Mouse (Mus musculus) kidney, embryonic 15.5 days (tissue): ENCODE measurements around the gene Arl6. TPM values are rescaled to one million over a fixed set of nuclear protein-coding genes. Genes with fewer than 3 reads are reported as not detected.

ENCODE experiments used
- polyA plus RNA-seq: library from polyadenylated mRNA; unstranded; fragments of >200 nt; fragmentation: Nextera tagmentation; extraction: Ambion mirVana; gene quantifications from 2 replicates; pipeline ENCODE4 v1.2.1, GENCODE M21; 2015

Gene Arl6
- polyA plus RNA-seq, 1 experiment from 2014 or later: 37.9 TPM

Other genes starting within 250 kb of the Arl6 start
- gene Gabrr3, start 232.1 kb downstream of the Arl6 start, polyA plus RNA-seq: not detected in 2 replicates
- gene Riox2, start 167.6 kb downstream of the Arl6 start, polyA plus RNA-seq: 36.9 and 39.4 TPM in 2 replicates
- 7.2 and 8.4 TPM in 2 replicates for gene Crybg3, start 38.4 kb downstream of the Arl6 start, polyA plus RNA-seq